Mouse (Mus musculus) adipocyte (in vitro differentiated cells): Measurements from ENCODE around the gene Pde4d.
"Not testable (repeated sequence)": the region's sequence is repeated elsewhere in the genome, so short reads cannot be mapped to it uniquely, and the experiment has no call there.

Experiments
- DNase-seq: peaks from one replicate; pipeline ENCODE4 v3.0.0-alpha.2; 2016; ENCODE audit warnings: low spot score

Pde4d gene

GRCm38 (mm10) chr13:109891910-109892265 lies 1442.1 kb downstream of the Pde4d start:
- DNase-seq = no peak

DNA sequence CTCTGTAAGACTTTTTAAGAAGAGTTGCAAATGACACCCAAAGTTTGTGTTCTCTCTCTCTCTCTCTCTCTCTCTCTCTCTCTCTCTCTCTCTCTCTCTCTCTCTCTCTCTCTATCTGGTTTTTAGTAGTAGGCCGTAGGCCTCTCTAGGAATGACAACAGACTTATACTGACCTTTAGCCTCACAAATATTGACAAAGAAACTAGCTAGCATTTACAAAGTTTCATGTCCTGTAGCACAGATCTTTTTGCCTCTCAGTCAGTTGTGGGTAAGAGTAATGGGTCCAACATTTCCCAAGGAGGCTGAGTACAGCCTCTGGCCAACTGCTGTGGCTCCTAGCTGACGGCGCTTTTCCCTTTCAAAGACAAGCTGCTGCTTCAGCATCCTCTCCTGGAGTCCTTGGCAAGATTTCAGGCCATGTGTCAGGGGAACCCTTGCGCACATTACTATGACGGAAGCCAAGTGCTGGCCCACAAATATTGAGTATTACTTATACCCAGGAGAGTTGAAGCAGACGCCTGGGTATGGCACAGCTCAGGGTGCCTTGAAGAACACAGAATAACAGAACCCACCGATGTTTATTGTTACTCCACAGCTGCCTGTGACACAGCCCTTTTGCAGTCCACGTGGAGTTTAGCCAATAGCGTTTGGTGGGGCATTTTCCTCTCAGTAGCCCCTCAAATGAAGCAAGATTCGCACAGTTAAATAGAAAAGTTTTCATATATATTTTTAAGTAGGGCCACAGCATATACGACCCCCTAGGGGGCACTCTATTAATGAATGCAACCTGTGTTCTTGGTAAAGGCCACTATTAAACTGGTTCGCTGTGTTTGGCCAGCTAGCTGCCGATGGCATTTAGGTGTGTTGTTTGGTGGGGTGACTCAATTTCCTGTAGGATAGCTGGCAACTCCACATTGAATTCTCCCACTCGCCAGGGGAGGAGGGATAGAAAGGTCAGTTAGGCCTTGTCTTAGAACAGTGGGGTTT lies 1450.0 kb downstream of the Pde4d start:
- peak; percentile 62 for DNase-seq

- peak; percentile 30 for DNase-seq
Measured at GRCm38 (mm10) chr13:109901811-109902210, 1452.1 kb downstream of the Pde4d start.

- DNase-seq = not testable (repeated sequence)
Measured at GRCm38 (mm10) chr13:109902460-109902854, 1452.7 kb downstream of the Pde4d start.

- peak; percentile 38 for DNase-seq
Measured at GRCm38 (mm10) chr13:109902855-109903763, 1453.4 kb downstream of the Pde4d start.

- no peak for DNase-seq
Measured at GRCm38 (mm10) chr13:109903764-109904510, 1454.2 kb downstream of the Pde4d start.

DNA sequence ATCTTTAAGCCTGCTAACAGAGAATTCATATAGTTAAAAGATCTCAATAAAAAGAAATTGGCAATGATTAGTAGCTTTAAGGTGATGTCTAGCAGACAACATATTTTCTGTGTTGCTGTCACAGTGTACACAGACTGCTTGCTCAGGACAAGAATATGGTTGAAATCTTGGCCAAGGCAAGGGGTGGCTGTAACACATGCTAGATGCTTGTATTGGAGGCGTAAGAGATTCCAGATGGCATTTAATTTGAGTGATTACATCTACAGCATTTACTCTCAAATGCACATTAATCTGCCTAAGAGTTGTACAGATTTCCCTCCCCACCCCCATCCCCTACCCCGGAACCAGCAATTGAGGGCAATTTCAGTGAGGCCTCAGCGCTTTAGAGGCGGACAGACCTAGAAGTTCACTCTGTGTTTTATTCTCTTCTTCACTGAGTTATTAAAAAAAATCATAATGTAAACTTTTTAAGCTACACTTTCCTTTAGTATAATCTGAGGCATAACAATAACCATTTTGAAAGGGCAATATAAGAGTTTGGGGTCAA lies 1456.7 kb downstream of the Pde4d start:
- DNase-seq = no peak

- peak; percentile 68 for DNase-seq
Measured at GRCm38 (mm10) chr13:109907634-109908033, 1457.9 kb downstream of the Pde4d start.

DNA sequence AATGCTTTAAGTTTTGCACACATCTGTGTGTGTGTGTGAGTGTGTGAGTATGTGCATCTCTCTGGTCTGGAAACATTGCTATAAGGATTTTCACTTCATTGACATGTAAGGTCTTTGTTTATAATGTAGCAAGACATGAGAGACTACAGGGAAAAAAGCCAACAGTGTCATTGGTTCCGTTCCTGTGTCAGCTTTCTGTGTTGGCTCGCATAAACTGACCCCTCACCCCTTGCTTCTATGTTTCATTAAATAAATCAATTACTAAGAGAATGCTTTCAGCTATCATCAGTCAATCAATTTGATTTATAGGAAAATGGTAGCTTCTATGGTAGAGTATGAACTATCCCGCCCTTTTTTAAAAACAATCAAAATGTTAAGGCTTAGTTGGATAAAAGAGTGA lies 1458.6 kb downstream of the Pde4d start:
- peak; percentile 55 for DNase-seq

DNA sequence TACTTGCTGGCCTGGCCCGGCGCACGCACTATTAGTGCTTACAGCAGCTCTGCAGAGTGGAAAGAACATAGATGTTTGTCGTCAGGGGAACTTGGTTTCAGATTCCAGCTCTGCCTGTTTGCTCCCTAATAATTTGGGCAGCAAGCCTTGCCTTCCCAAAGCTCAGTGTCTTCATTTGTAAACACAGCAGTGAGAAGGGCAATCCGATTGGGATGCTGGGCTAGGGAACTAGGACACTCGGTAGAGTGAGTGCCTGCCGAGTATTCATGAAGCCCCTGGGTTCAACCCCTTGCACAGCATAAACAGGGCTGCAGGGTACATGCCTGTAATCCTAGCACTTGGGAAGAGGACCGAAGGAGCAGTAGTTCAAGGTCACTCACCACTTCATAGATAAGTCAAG lies 1459.4 kb downstream of the Pde4d start:
- DNase-seq = no peak

GRCm38 (mm10) chr13:109910915-109911314 lies 1461.2 kb downstream of the Pde4d start:
- peak; percentile 38 for DNase-seq

DNA sequence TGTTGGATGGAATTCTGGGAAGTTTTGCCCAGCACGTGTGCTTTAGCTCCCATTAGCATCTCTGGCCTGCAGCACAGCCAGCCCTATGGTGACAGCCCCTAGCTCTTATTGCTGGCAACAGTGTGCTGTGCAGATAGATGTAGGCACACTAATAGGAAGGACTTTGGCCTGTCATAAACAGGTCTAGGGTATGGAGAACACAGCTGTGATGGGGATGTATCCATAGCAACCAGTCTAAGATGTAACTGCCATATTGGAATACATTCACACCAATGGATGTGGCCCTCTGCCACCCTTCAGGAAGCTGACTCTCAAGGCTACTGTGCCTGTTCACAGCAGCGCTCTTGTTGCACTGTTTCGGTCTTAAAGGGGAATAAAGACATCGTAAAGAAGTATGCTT lies 1462.9 kb downstream of the Pde4d start:
- DNase-seq = no peak

DNA sequence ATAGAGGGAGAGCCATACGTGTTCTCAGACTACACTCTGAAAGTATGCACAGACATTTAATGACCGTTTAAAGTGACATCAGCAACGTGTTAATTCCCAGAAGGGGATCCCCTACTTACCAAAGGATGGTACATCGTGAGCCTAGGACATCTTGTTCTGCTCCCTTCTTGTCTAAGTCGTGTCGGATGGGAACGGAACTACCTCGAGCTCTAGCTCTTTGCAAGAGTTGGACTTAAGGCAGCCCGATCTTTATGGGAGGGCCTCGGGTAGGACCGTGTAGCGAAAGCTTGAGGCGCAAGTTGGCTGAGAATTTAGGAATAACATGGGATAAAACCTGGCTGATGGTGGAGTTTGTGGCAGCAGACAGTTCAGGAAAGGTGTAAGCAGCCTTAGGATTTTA lies 1464.5 kb downstream of the Pde4d start:
- no peak for DNase-seq

- DNase-seq = peak; percentile 66
Measured at GRCm38 (mm10) chr13:109914846-109915245, 1465.1 kb downstream of the Pde4d start.

DNA sequence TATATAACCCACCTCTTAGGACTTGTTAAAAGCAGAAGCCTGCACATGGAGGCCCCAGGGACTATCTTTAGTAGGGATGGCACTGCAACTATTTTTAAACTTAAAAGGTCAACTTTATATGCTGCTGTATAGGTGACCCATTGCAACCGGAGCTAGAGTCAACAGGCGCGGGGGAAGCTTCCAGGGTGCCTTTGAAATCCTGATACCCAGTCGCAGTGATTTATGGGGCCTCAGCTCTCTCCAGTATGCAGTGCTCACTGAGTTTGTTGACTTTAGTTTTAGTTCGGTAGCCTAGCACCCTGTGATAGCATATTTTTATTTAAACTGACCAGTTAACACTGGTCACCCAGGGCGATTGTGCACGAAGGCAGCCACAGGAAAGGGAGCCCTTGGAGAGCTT lies 1465.8 kb downstream of the Pde4d start:
- DNase-seq = no peak

DNA sequence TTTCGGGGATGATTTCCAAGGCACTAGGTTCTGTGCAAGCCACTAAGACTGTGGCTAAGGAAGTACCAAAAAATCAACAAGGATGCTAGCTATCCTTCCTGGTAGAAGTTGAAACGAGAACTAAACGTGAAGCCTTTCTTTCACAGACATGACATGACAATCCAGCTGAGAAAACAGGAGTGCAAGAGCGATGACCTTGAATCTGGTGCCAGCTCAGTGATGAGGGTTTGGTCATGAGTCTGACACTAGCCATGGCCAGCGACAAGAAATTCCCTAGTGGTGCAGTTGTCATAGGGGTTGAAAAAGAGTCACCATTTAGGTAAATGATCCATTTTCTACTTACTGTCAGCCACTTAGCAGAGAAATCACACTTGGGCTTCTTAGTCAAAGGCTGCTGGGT lies 1466.2 kb downstream of the Pde4d start:
- DNase-seq = no peak

DNA sequence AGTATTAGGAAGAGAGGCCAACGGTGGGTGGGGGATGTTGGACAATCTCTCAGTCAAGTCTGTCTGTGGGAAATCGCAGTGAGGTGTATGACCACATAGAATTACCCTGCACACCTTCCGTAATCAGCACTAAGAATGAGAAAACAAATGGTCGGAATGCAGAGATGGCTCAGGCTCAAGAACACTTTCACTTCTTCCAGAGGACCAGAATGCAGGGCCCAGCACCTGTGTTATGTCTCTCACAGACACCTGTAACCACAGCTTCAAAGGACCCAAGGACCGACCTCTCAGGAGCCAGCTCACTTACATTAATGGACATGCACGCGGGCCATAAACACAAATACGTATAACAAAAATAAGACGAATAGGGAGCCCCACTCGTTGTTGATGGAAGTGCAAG lies 1467.8 kb downstream of the Pde4d start:
- DNase-seq = no peak

DNA sequence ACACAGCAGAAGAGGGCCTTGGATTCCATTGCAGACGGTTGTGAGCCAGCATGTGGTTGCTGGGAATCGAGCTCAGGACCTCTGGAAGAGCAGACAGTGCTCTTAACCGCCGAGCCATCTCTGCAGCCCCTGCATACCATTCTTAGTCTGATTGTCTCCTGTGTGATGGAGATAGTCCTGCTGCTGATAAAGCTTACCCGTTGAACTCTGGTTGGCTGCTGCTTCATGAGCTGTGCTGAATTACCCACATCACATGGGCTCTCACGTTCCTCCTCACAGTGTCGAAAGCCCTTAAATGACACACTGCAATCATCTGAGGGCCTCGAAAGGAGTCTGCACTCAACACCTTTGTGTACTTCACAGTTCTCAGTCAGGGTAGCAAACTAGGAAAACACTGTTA lies 1468.9 kb downstream of the Pde4d start:
- no peak for DNase-seq

- no peak for DNase-seq
Measured at GRCm38 (mm10) chr13:109920256-109920655, 1470.5 kb downstream of the Pde4d start.

DNA sequence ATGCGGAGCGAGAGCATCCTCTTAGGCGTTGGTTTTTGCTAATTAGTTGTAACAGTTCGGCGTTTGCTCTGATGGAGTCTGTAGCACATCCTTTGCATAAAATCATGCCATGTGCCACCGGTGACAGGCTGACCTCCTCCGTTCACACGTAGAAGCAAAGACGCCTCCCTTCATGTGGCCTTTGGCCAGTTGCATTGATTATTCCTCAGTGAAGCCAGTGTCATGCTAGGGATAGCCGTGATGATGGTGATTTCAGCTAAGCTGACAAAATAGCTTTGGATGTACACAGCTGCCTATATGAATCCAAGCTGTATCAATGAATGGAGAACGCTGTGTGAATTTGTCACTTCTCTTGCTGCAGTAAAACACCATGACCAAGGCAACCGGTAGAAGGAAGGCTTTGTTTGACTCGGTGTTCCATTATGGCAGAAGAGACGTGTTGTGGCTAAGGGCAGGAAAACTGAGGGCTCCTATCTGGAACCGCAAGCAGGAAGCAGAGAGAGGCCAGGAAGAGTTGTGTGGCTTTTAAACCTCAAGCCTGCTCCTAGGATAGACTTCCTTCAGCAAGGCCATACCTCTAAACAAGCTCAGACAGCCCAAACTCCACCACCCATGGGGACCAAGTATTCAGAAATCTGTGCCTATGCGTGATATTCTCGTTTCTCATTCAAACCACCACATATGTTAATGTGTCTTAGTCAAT lies 1471.7 kb downstream of the Pde4d start:
- no peak for DNase-seq

- peak; percentile 80 for DNase-seq
Measured at GRCm38 (mm10) chr13:109922228-109922627, 1472.5 kb downstream of the Pde4d start.
